Mouse (Mus musculus): ENCODE results near the gene Prox1. TPM values are rescaled to one million over a fixed set of nuclear protein-coding genes. Genes with fewer than 3 reads are reported as not detected.

The Prox1 gene
- polyA plus RNA-seq, 1 experiment from 2014 or later: 12.4 TPM

DNA sequence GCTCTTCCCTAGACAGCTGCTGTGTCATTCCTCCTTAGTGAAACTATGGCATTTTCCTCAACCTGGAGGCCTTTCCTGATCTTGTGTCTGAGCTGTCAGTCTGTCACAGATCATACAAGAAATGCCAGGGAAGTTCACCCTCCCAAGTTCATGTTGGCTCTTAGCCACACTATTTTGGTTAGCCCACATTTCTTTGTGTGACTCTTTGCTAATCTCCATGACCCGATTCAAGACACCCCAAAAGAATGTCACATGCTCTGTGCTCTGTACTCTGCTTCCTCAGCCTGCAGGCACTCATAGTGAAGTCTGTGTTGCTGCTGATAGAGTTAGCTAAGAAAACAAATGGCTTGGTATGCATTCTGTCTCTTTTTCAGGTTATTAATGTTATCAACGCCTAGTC is 18.6 kb upstream of the Prox1 start:
- H3K9ac ChIP-seq: no peak overlapping the region
- ATAC-seq (ENCODE audit: low read depth): no peak
- peaks cover 33% of the 10 kb centered on the region for H3K4me1 ChIP-seq (replicated peaks)
- H3K36me3 ChIP-seq: no peaks in the 10 kb centered on the region
- H3K27me3 ChIP-seq: peaks cover 12% of the 10 kb centered on the region
- H3K27ac ChIP-seq (replicated peaks): 0 out of 2 replicates have a peak overlapping the region, but pooled peaks have one; percentile 71
- no peaks in the 10 kb centered on the region for H3K9me3 ChIP-seq
- WGBS: 77% methylated on average over 2 of the region's 2 CpGs
- no peak overlapping the region for H3K4me3 ChIP-seq
- no peak overlapping the region for H3K4me2 ChIP-seq

DNA sequence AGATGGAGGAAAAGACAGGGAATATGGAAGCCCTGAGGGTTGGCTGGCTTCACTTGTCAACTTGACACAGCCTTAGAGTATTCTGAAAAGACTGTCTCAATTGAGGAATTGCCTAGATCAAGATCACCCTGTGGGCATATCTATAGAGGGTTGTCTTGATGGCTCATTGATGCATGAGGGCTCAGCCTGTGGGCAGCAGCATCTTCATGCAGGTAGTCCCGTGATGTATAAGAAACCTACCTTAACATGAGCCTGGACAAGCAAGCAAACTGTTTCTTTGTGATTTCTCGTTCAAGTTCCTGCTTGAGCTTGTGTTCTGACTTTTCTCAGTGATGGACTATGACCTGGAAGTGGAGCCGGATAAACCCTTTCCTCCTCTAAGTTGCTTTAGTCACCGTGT is 15.8 kb upstream of the Prox1 start:
- Histone ChIP-seq H3K36me3 (no peaks in the 10 kb centered on the region), H3K4me2 (no peak overlapping the region), H3K27me3 (no peaks in the 10 kb centered on the region), H3K27ac (replicated peaks) (no peak overlapping the region), H3K9me3 (no peaks in the 10 kb centered on the region), H3K4me1 (replicated peaks) (peaks cover 19% of the 10 kb centered on the region), H3K9ac (no peak overlapping the region), H3K4me3 (no peak overlapping the region)
- 88% methylated on average over 4 of the region's 4 CpGs for WGBS
- no peak for ATAC-seq (ENCODE audit: low read depth)

DNA sequence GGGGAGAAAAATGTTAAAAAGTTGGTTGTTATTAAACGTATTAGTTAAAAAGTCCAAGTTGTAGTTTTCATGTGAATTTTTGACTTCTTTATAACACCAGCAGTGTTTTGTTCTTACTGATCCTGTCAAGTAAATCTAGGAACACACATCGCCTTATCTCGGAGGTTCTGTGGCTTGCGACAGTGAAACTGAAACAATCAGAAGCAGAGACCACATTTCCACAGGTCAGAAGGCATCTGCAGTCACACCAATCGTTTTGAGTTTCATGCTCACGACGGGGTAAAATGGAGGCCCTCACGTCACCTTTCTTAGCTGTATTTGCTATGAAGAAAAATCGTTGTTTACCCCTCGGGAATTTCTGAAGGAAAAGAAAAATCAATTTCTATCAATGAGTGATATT is 14.8 kb upstream of the Prox1 start:
- no peak for ATAC-seq (ENCODE audit: low read depth)
- Histone ChIP-seq H3K4me1 (replicated peaks) (peaks cover 9% of the 10 kb centered on the region), H3K9me3 (no peaks in the 10 kb centered on the region), H3K4me2 (no peak overlapping the region), H3K36me3 (no peaks in the 10 kb centered on the region), H3K27me3 (no peaks in the 10 kb centered on the region), H3K4me3 (no peak overlapping the region), H3K27ac (replicated peaks) (no peak overlapping the region), H3K9ac (no peak overlapping the region)
- 80% methylated on average over 10 of the region's 10 CpGs for WGBS

DNA sequence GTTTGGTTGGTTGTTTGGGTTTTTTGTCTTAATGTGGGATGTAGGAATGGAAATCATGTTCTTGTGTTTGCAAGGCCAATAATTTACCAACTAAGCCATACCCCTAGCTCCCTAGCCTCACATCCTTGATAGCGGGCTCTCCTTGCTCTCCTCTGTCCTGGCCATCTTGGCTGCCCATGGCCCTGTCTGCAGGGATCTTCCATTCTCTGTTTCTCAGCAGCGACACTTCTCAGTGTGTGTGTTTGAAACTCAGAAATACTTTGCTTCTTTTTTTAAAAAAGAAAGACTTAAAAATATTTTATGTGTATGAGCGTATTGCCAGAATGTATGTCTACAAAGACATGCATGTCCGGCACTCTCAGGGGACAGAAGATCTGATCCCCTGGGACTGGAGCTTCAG is 13.1 kb upstream of the Prox1 start:
- ATAC-seq (ENCODE audit: low read depth): no peak
- Histone ChIP-seq H3K27ac (replicated peaks) (no peak overlapping the region), H3K4me3 (no peak overlapping the region), H3K9me3 (no peaks in the 10 kb centered on the region), H3K4me1 (replicated peaks) (no peaks in the 10 kb centered on the region), H3K4me2 (no peak overlapping the region), H3K9ac (no peak overlapping the region), H3K27me3 (no peaks in the 10 kb centered on the region; the same call in 1 of the 2 replicates), H3K36me3 (no peaks in the 10 kb centered on the region)
- WGBS: 95% methylated on average over 4 of the region's 4 CpGs

DNA sequence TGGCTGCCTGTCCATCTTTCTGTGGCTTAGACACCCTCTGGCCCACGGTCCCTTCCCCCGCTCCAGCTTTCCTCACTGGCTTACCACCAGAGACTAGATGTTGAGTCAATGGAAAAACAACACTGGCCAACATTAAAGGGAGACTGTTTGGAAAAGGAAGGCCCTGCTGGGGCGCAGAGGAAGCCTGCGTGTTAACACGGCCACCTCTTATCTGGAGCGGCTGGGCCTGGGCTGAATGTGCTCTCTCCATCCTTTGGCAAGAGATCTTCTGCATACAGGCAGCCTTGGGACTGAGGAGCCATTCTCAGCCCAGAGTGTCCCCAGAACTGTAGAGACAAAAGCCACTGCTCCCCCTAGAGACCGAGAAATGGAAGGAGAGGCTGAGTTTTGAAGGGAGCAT is 11.3 kb upstream of the Prox1 start:
- Histone ChIP-seq H3K9me3 (no peaks in the 10 kb centered on the region), H3K4me3 (no peak overlapping the region), H3K36me3 (no peaks in the 10 kb centered on the region), H3K27me3 (no peaks in the 10 kb centered on the region; the same call in 1 of the 2 replicates), H3K9ac (no peak overlapping the region), H3K4me2 (no peak overlapping the region), H3K4me1 (replicated peaks) (no peaks in the 10 kb centered on the region), H3K27ac (replicated peaks) (no peak overlapping the region)
- no peak for ATAC-seq (ENCODE audit: low read depth)
- 74% methylated on average over 7 of the region's 7 CpGs for WGBS

DNA sequence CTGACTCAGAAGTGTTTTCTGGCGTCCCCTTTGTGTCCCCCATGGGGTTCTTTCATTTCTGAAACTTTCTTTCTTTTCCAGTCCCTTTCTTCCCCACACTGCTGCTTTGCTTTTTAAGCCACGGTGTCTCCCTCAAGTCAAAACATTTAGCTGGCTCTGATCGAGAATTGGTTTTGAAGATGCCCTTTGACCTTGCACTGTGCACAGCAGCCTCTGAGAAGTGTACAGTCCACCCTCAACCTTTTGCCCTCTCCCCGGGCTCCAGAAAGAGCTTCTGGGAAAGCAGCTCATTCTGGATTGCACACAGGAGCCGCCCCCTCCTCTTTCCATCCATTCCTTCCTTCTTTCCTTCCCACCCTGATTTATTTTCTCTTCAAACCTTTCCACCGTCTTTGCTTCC is 10.3 kb upstream of the Prox1 start:
- H3K27ac ChIP-seq (replicated peaks): no peak overlapping the region
- H3K36me3 ChIP-seq: no peaks in the 10 kb centered on the region
- 30% methylated on average over 6 of the region's 6 CpGs for WGBS
- no peaks in the 10 kb centered on the region for H3K9me3 ChIP-seq
- H3K9ac ChIP-seq: no peak overlapping the region
- no peak overlapping the region for H3K4me3 ChIP-seq
- no peaks in the 10 kb centered on the region for H3K4me1 ChIP-seq (replicated peaks)
- ATAC-seq (ENCODE audit: low read depth): no peak
- no peak overlapping the region for H3K4me2 ChIP-seq
- H3K27me3 ChIP-seq: peaks cover 7% of the 10 kb centered on the region

DNA sequence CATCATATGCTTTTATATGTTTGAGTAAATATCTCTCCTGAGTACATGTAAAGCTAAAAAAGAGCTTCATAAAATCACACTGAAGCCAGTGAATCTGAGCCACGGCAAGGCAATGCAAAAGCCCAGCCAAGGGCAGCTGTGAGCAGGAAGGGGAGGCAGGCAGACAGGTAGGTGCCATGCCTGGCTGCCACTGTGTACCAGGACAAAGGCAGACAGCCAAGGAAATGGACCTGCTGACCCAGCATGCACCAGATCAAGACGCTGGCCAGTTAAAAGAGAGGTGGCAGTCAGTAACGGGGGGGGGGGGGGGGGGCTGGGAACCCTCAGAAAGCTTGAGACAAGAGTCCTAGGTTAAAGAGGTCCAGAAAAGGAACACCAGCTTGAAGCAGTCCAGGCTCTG is 6.4 kb upstream of the Prox1 start:
- WGBS: 42% methylated on average over 3 of the region's 3 CpGs

DNA sequence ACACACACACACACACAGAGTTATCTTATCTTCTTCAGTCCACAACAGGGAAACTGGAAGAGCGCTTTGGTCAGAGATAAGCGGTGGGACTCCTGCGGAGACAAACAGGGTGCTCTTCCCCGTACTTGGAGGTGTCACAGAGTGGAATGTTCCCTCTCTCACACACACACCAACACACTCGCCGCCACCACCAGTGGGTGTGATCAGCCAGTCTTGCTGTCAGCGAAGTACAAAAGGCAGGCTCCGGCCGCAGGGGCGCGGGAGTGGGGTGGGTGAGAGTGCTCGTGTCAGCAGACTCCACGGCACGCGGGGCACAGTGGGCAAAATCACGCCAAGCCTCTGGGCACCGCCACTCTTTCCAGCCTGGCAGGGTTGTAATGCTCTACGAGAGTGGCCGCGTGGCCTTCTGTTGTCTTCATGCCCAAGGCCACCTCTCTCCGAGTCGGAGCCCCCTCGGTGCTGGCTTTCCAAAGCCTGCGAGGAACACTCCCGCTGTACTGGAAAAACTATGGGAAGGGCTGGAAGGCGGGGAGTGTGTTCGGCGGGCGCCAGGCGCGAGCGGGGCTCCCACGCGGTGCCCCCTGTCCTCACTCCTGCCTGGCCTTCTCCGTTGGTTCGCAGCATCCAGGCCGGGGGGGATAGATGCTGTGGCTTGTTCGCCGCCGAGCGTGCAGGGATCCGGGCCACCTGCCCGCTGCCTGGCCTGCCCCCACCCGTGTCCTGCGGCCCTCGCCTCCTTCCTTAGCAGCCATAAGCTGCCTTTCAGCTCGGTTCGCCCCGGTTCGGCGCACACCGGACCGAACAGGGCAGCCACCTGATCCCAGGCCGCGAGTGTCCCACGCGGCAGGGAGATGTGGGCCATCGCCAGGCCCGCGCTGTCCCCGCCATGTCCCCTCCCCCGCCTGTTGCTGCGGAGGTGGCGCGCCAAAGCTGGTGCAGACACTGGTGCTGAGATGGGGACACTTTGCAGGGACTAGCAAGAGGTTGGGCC is 4.5 kb upstream of the Prox1 start:
- Histone ChIP-seq H3K27ac (replicated peaks) (no peak overlapping the region), H3K27me3 (peaks cover 54% of the 10 kb centered on the region), H3K4me1 (replicated peaks) (peaks cover 48% of the 10 kb centered on the region), H3K9me3 (no peaks in the 10 kb centered on the region), H3K36me3 (no peaks in the 10 kb centered on the region), H3K4me3 (peak overlapping the region; percentile 44), H3K4me2 (peak overlapping the region; percentile 95), H3K9ac (peak overlapping the region; percentile 70)
- ATAC-seq (ENCODE audit: low read depth): no peak
- WGBS: 2% methylated on average over 65 of the region's 65 CpGs

More for the DNA sequence above, 6.4 kb upstream of the Prox1 start:
- H3K4me1 ChIP-seq (replicated peaks): peaks cover 37% of the 10 kb centered on the region
- H3K36me3 ChIP-seq: no peaks in the 10 kb centered on the region
- no peak overlapping the region for H3K4me2 ChIP-seq
- no peaks in the 10 kb centered on the region for H3K9me3 ChIP-seq
- H3K27ac ChIP-seq (replicated peaks): no peak overlapping the region
- no peak for ATAC-seq (ENCODE audit: low read depth)
- peaks cover 45% of the 10 kb centered on the region for H3K27me3 ChIP-seq
- no peak overlapping the region for H3K4me3 ChIP-seq
- H3K9ac ChIP-seq: no peak overlapping the region

DNA sequence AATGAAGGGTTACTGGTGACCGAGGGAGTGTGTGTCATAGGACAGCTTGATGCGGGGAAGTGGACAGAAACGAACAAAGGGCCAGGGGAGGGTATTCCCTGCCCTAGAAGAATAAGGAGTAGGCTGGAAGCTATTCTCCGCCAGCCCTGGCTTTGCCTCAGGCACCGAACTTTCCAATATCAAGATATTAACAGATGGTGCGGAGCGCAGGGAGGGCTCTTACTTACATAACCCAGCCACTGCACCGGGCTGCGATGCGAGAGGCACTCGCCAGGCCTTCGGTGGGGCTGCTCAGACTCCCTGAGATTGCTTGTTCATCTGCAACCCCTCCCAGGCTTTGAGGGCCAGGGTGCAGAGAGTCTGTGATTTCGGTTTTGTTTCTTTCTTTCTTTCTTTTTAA is 3.7 kb upstream of the Prox1 start:
- no peak overlapping the region for H3K4me3 ChIP-seq
- H3K4me1 ChIP-seq (replicated peaks): peaks cover 55% of the 10 kb centered on the region
- no peaks in the 10 kb centered on the region for H3K9me3 ChIP-seq
- H3K4me2 ChIP-seq: peak overlapping the region; percentile 95
- H3K27me3 ChIP-seq: peaks cover 54% of the 10 kb centered on the region
- no peak overlapping the region for H3K27ac ChIP-seq (replicated peaks)
- no peak for ATAC-seq (ENCODE audit: low read depth)
- WGBS: 7% methylated on average over 13 of the region's 13 CpGs
- no peaks in the 10 kb centered on the region for H3K36me3 ChIP-seq
- H3K9ac ChIP-seq: 0 out of 2 replicates have a peak overlapping the region, but pooled peaks have one; percentile 70

DNA sequence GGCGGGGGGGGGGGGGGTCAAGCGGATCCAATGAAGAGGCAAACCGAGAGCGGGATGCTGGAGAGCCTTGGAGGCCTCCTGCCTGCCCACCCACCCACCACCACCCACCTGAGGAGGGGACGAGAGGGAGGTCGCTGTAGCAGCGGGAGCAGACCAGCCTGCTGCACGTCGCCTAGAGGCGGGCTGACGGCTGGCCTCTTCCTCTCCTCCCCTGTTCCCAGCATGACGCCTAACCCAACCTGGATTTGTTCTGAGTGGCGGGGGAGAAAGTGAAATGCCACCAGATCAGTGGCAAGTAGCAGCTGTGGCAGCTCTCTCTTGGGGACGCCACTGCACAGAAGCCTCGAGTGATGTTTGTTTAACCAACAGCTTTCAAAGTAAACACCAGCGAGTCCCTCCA is 3.1 kb upstream of the Prox1 start:
- Histone ChIP-seq H3K27ac (replicated peaks) (no peak overlapping the region), H3K36me3 (no peaks in the 10 kb centered on the region), H3K9ac (peak overlapping the region; percentile 22; the same call in 1 of the 2 replicates), H3K27me3 (peaks cover 54% of the 10 kb centered on the region), H3K4me1 (replicated peaks) (peaks cover 61% of the 10 kb centered on the region), H3K4me3 (no peak overlapping the region), H3K4me2 (peak overlapping the region; percentile 83), H3K9me3 (no peaks in the 10 kb centered on the region)
- WGBS: 1% methylated on average over 16 of the region's 16 CpGs
- no peak for ATAC-seq (ENCODE audit: low read depth)

DNA sequence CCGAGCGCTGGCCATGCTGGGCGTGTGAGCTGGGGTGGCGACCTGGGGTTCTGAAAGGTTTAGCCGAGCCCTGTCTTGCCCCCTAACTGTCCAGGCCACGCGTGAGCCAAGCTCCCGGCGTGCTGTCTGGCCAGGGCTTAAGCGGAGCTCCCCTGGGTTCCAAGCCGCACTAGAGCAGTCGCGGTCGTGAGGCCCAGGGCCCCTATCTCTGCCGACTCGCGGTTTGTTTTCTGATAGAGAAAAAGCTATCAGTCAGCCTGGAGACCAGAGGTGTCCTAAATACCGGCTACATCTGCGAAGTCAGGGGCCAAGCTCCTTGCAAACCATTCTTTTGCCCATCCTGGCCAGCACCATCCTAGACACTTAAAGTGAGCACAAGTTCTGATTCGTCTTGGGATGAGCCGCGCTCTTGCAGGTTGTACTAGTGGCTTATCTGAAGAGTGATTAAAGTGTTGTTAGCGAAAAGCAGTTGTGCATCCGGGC is 2.5 kb upstream of the Prox1 start:
- no peak overlapping the region for H3K27ac ChIP-seq (replicated peaks)
- H3K36me3 ChIP-seq: no peaks in the 10 kb centered on the region
- H3K4me1 ChIP-seq (replicated peaks): peaks cover 67% of the 10 kb centered on the region
- H3K4me3 ChIP-seq: peak overlapping the region; percentile 63
- H3K4me2 ChIP-seq: peak overlapping the region; percentile 83
- no peaks in the 10 kb centered on the region for H3K9me3 ChIP-seq
- H3K27me3 ChIP-seq: peaks cover 54% of the 10 kb centered on the region
- H3K9ac ChIP-seq: no peak overlapping the region; the same call in 1 of the 2 replicates
- ATAC-seq (ENCODE audit: low read depth): no peak
- WGBS: 2% methylated on average over 24 of the region's 24 CpGs

DNA sequence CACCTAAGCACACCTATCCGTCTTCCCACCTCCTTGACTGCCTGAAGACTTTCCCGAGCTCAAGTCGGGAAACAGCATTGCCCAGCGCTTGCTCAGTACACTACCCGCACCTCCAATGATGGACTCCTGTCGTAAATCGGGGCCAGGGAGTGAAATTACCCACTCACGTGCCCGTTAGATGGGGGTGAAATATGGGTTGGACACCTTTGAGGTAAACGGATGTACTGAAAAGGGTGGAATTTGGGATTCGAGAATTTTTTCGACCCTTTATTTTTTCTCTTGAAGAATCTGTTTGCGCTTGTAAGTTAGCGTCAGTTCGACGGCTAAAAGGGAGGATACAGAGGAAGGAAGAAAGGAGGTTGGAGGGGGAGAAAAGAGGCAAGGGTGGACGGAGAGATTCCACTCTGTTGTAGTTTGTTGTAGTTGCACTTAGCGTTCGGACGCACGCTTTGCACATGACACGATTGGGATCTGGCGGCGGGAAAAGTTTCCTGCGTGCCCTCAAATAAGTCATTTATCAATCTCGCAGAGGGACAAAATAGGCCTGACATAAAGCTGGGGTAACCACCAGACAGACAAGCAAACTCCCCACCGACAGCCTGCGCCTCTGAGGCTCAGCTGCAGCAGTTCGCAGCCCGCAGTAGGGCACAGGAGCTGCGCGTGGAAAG is 1.9 kb upstream of the Prox1 start:
- H3K4me3 ChIP-seq: peak overlapping the region; percentile 63
- H3K9me3 ChIP-seq: no peaks in the 10 kb centered on the region
- 1% methylated on average over 32 of the region's 32 CpGs for WGBS
- no peak overlapping the region for H3K9ac ChIP-seq
- peaks cover 73% of the 10 kb centered on the region for H3K4me1 ChIP-seq (replicated peaks)
- no peak overlapping the region for H3K27ac ChIP-seq (replicated peaks)
- ATAC-seq (ENCODE audit: low read depth): no peak
- peak overlapping the region; percentile 83 for H3K4me2 ChIP-seq
- H3K27me3 ChIP-seq: peaks cover 56% of the 10 kb centered on the region
- no peaks in the 10 kb centered on the region for H3K36me3 ChIP-seq
